Mouse (Mus musculus) cortical plate, adult 2 months (tissue): ENCODE data around the gene 1700029H14Rik.

Experiments
- CTCF ChIP-seq: fragments of 200-500 bp; IDR thresholded peaks from 2 replicates; pipeline ENCODE4 v1.5.1; 2011; ENCODE audit warnings: mild to moderate bottlenecking, control low read depth, low read length; ENCODE audit not compliant: insufficient read depth; ENCODE audit errors: extremely low read depth
- POLR2A ChIP-seq: fragments of 200-500 bp; IDR thresholded peaks from 2 replicates; pipeline ENCODE4 v1.6.1; 2011; ENCODE audit warnings: mild to moderate bottlenecking, low read length, control low read depth; ENCODE audit not compliant: insufficient read depth; ENCODE audit errors: extremely low read depth

- TF ChIP-seq POLR2A (no peak), CTCF (no peak)
Observed at GRCm38 (mm10) chr8:13516011-13516442, 46.2 kb downstream of the 1700029H14Rik start.
